Mouse (Mus musculus) stomach, embryonic 16.5 days (tissue): ENCODE data around the gene Bcas3. TPM values are rescaled to one million over a fixed set of nuclear protein-coding genes. Genes with fewer than 3 reads are reported as not detected.

ENCODE experiments used
- ATAC-seq: fragments of 200-750 bp; cut with Nextera tagmentation; 2 replicates; pipeline ENCODE4 v1.8.0; 2017; ENCODE audit warnings: moderate number of reproducible peaks, moderate TSS enrichment; ENCODE audit not compliant: insufficient read depth, low FRiP score
- H3K27ac ChIP-seq: fragments of 300-500 bp; sonication (generic); 2 replicates; pipeline ENCODE4 v1.5.1; 2014; ENCODE audit warnings: low read length
- H3K27me3 ChIP-seq: fragments of 300-500 bp; sonication (generic); 2 replicates; pipeline ENCODE4 v1.6.1; 2014; ENCODE audit warnings: low read length, control low read depth, mixed read lengths; ENCODE audit not compliant: control insufficient read depth, insufficient read depth
- H3K36me3 ChIP-seq: fragments of 300-500 bp; sonication (generic); 2 replicates; pipeline ENCODE4 v1.6.1; 2014; ENCODE audit warnings: low read length; ENCODE audit not compliant: control insufficient read depth, insufficient read depth
- H3K4me1 ChIP-seq: fragments of 300-500 bp; sonication (generic); 2 replicates; pipeline ENCODE4 v1.6.1; 2014; ENCODE audit warnings: low read length, control low read depth, mixed read lengths; ENCODE audit not compliant: control insufficient read depth, insufficient read depth
- H3K4me2 ChIP-seq: fragments of 300-500 bp; sonication (generic); 2 replicates; pipeline ENCODE4 v1.6.1; 2014; ENCODE audit warnings: low read depth, low read length, mixed read lengths
- H3K4me3 ChIP-seq: fragments of 300-500 bp; sonication (generic); replicated peaks from 2 replicates; pipeline ENCODE4 v1.5.1; 2014; ENCODE audit warnings: mild to moderate bottlenecking, low read length
- H3K9ac ChIP-seq: fragments of 300-500 bp; sonication (generic); 2 replicates; pipeline ENCODE4 v1.6.1; 2014; ENCODE audit warnings: low read length
- H3K9me3 ChIP-seq: fragments of 300-500 bp; sonication (generic); replicated peaks from 2 replicates; pipeline ENCODE4 v1.6.1; 2016; ENCODE audit warnings: low read length, control low read depth; ENCODE audit not compliant: control insufficient read depth
- WGBS: fragments of 180-500 bp; shearing (Covaris S2); extraction: QIAGEN DNeasy Blood & Tissue Kit; methylation state at CpG from one replicate; pipeline ENCODE4 v1.1.7; 2014; 5-methylcytosine and 5-hydroxymethylcytosine counted together
- polyA plus RNA-seq: library from polyadenylated mRNA; unstranded; fragments of >200 nt; fragmentation: Nextera tagmentation; extraction: Ambion mirVana; gene quantifications from 2 replicates; pipeline ENCODE4 v1.2.1, GENCODE M21; 2015

The Bcas3 gene
- polyA plus RNA-seq, 1 experiment from 2014 or later = 21.2 TPM

DNA sequence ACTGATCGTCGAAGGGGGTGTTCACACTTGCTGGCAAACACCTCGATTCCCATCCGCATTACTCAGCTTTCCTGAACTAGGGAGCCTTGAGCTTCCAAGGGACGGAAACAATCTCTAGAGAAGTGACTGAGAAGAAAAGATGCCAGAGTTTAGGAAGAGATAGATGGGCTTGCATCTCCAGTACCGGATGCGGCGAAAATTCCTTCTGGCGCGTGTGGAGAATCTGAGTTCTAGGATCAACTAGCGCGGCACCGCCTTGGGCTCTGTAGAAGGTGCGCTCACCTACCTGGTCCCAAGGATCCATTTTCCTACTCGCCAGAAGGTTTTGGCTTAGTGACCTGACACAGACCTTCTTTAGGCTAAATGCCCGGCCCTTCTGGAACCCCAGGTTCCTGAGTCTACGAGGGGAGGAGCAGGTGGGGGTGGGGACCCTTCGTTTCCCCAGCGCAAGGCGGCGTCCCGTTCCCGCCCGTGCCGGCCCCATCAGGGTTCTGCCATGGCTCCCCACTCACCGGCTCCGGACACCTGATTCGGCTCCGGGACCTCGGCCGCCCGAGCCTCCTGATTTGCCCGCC lies 478.8 kb downstream of the Bcas3 start:
- Histone ChIP-seq H3K36me3 (no peaks in the 10 kb centered on the region), H3K9me3 (no peaks in the 10 kb centered on the region), H3K4me3 (peak overlapping the region; percentile 66), H3K27ac (peak overlapping the region; percentile 68), H3K4me2 (peak overlapping the region; percentile 93), H3K27me3 (peaks cover 45% of the 10 kb centered on the region), H3K9ac (peak overlapping the region; percentile 91), H3K4me1 (peaks cover 22% of the 10 kb centered on the region)
- ATAC-seq = no peak
- WGBS = under 1% methylated on average over 33 of the region's 33 CpGs

DNA sequence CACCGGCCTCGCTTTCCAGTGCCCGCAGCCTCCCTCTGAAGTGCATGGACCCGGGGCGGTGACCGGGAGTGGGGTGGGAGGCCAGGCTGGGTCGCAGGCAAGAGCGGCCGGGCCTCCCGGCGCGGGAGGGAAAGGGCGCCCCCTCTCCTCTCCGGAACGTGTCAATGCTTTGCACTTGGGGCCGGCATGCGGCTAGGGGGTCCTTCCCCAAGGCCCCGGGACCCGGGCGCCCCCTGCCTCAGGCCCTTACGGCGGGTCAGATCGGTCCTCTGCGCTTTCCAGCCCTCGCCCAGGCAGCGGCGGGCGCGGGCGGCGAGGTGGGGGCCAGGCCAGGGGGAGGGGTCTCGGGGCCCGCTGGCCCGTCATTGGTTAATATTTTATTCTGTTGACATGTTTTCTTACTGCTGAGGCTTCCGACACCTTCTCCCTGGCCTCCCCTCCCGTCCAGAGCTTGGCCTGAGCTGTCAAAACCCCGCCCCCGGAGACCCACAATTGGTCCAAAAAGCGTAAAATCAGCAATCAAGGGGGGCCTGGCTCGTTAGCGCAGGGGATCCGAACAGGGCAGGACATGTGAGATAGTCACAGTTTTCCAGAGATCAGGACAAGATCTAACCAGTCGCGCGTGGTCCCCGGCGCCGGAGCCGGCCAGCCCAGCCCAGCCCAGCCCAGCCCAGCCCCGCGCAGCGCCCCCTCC lies 479.4 kb downstream of the Bcas3 start, which contains the start of gene Tbx2:
Gene Tbx2, plus strand, starts transcription at position 321 of the 694 bp plus-strand sequence.
- peak within 1 kb of the TSS; percentile 93 for H3K4me2 ChIP-seq
- WGBS = 1% methylated on average over 52 of the region's 52 CpGs
- no peaks in the 10 kb centered on the region for H3K36me3 ChIP-seq
- peak within 1 kb of the TSS; percentile 66 for H3K4me3 ChIP-seq
- peak within 1 kb of the TSS; percentile 91 for H3K9ac ChIP-seq
- peak; percentile 77 for ATAC-seq
- H3K27ac ChIP-seq = peak within 1 kb of the TSS; percentile 89
- H3K27me3 ChIP-seq = peaks cover 52% of the 10 kb centered on the region
- no peaks in the 10 kb centered on the region for H3K9me3 ChIP-seq
- peaks cover 27% of the 10 kb centered on the region for H3K4me1 ChIP-seq

DNA sequence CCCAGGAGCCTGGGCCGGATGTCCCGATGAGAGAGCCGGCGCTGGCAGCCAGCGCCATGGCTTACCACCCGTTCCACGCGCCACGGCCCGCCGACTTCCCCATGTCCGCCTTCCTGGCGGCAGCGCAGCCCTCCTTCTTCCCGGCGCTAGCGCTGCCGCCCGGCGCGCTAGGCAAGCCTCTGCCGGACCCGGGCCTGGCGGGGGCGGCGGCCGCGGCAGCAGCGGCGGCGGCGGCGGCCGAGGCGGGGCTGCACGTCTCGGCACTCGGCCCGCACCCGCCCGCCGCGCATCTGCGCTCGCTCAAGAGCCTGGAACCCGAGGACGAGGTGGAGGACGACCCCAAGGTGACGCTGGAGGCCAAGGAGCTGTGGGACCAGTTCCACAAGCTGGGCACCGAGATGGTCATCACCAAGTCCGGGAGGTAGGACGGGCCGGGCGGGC lies 480.1 kb downstream of the Bcas3 start:
- Histone ChIP-seq H3K9me3 (no peaks in the 10 kb centered on the region), H3K27me3 (peaks cover 56% of the 10 kb centered on the region), H3K4me2 (peak overlapping the region; percentile 93), H3K36me3 (no peaks in the 10 kb centered on the region), H3K4me1 (peaks cover 28% of the 10 kb centered on the region), H3K27ac (peak overlapping the region; percentile 89), H3K9ac (peak overlapping the region; percentile 91), H3K4me3 (peak overlapping the region; percentile 66)
- ATAC-seq = no peak
- WGBS = under 1% methylated on average over 50 of the region's 54 CpGs

DNA sequence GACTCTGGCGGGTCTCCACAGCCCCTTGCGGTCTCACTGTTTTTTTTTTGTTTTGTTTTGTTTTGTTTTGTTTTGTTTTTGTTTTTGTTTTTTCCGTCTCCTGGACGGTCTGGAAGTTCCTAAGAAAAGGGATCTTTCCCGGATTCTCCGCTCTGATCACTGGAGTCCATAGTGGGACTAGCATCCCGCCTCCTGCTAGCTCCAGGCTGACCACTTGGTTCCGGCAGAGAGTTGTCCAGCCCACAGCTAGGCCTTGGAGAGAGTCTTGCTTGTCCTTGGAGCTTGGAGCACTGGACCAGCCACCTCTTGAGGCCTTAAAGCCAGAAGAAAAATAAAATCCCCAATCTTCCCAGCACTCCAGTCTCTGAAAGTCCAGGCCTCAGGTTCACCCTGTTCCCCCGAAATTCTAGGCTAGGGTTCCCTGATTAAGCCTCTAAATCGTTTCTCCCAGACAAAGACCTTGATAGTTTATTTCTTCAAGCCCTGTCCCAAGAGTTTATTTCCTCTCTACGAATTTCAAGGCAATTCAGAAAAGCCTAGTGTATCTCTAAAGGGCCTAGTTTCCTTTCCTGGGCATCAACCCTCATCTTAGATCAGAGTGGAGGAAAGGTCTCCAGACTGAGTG lies 480.9 kb downstream of the Bcas3 start:
- Histone ChIP-seq H3K27ac (peak overlapping the region; percentile 8; the same call in 1 of the 2 replicates), H3K36me3 (no peaks in the 10 kb centered on the region), H3K9me3 (no peaks in the 10 kb centered on the region), H3K4me2 (peak overlapping the region; percentile 93), H3K4me1 (peaks cover 30% of the 10 kb centered on the region), H3K9ac (peak overlapping the region; percentile 91), H3K4me3 (peak overlapping the region; percentile 66), H3K27me3 (peaks cover 51% of the 10 kb centered on the region)
- no peak for ATAC-seq
- WGBS = 27% methylated on average over 11 of the region's 11 CpGs

DNA sequence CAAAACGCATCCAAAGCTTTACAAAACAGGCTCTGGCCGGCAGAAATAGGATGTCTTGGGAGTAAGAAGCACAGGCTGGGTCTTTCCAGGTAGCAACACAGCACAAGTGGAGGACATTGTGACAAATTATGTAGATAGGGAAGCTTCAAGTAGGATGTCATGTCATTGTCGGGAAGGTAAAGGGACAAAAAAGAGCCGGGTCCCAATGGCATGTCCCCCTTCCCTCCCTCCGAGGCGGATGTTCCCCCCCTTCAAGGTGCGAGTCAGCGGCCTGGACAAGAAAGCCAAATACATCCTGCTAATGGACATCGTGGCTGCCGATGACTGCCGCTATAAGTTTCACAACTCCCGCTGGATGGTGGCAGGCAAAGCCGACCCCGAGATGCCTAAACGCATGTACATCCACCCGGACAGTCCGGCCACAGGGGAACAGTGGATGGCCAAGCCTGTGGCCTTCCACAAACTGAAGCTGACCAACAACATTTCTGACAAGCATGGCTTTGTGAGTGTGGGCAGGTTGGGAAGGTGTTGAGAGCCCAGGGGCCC lies 481.5 kb downstream of the Bcas3 start:
- H3K27ac ChIP-seq = peak overlapping the region; percentile 8; the same call in 1 of the 2 replicates
- WGBS = 34% methylated on average over 17 of the region's 17 CpGs
- peak overlapping the region; percentile 66 for H3K4me3 ChIP-seq
- H3K9ac ChIP-seq = peak overlapping the region; percentile 91
- H3K4me2 ChIP-seq = peak overlapping the region; percentile 93
- H3K9me3 ChIP-seq = no peaks in the 10 kb centered on the region
- H3K4me1 ChIP-seq = peaks cover 27% of the 10 kb centered on the region
- H3K27me3 ChIP-seq = peaks cover 51% of the 10 kb centered on the region
- H3K36me3 ChIP-seq = no peaks in the 10 kb centered on the region
- no peak for ATAC-seq

DNA sequence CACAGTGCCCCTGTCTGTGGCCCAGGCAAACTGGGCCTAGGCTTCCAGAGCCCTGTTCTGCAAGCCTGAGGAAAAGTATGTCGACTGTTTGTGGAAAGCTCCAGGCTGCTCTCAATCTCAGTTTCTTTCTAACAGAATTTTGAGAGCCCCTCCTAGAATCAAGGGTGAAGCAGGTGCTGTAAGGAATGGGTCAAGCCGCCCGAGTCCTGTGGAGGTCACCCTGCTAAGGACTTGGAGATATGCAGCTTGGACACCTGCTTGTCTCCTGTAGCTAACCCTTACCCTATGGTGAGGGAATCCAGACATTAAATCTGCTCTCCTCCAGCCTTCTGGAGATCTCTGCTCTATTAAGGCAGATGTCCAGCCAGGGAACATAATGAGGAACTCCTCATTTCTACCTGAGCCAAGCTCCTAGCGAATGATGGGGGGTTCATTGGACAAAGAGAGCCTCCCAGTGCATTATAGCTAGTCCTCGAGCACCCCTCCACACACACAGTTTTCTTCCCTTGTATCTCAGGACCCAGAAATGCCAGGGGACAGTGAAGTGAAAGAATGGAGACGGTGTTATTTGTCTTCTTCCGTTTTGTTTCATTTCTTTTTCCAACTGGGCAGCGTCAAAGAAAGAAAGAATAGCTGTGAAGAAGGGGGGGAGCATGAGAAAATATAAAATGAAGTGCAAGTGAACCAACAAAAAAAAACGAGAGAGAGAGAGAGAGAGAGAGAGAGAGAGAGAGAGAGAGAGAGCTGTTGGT lies 482.2 kb downstream of the Bcas3 start:
- Histone ChIP-seq H3K27me3 (peaks cover 51% of the 10 kb centered on the region), H3K4me1 (peaks cover 20% of the 10 kb centered on the region), H3K27ac (no peak overlapping the region), H3K9ac (peak overlapping the region; percentile 91), H3K36me3 (no peaks in the 10 kb centered on the region), H3K9me3 (no peaks in the 10 kb centered on the region), H3K4me3 (peak overlapping the region; percentile 66), H3K4me2 (peak overlapping the region; percentile 93)
- WGBS = 30% methylated on average over 9 of the region's 9 CpGs
- ATAC-seq = no peak

DNA sequence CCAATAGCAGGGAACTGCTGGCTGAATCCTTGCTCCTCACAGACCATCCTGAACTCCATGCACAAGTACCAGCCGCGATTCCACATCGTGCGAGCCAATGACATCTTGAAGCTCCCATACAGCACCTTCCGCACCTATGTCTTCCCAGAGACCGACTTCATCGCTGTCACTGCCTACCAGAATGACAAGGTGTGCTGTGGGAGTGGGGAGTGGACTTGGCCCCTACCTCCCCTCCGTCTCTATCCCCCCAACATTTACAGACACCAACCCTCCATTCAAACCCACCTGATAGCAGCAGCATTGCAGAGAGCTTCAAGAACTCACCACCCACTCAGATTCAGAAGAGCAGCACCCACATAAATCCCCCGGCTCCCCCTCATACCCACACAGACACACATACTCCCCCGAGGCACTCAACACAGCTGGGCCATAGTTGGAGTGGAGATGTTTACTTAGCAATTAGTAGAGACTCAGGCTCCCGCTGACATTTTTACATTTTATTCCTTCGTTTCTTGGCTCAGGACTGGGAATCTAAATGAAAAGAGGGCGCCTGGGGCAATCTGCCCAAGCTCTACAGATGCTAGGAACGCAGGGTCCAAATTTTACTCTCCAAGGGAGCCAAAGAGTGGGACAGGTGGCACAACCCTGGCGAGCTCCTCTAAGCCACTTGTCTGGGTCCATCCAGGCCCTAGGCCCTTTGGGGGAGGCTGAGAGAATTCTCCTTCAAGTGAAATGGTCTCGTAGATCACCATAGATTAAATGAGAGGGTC lies 483.0 kb downstream of the Bcas3 start:
- no peaks in the 10 kb centered on the region for H3K9me3 ChIP-seq
- H3K4me3 ChIP-seq = peak overlapping the region; percentile 66
- WGBS = 23% methylated on average over 16 of the region's 16 CpGs
- peaks cover 18% of the 10 kb centered on the region for H3K4me1 ChIP-seq
- H3K36me3 ChIP-seq = no peaks in the 10 kb centered on the region
- H3K9ac ChIP-seq = peak overlapping the region; percentile 79
- H3K4me2 ChIP-seq = peak overlapping the region; percentile 93
- peaks cover 53% of the 10 kb centered on the region for H3K27me3 ChIP-seq
- no peak for ATAC-seq
- peak overlapping the region; percentile 72 for H3K27ac ChIP-seq
